Mouse (Mus musculus) spleen, postnatal 0 days (tissue): Measurements from ENCODE around the gene Hmox1. TPM values are rescaled to one million over a fixed set of nuclear protein-coding genes. Genes with fewer than 3 reads are reported as not detected.

Source experiments
- polyA plus RNA-seq: library from polyadenylated mRNA; unstranded; fragments of >200 nt; fragmentation: Nextera tagmentation; extraction: Ambion mirVana; gene quantifications from 2 replicates; pipeline ENCODE4 v1.2.1, GENCODE M21; 2015

The Hmox1 gene
- polyA plus RNA-seq, result 72.6 and 118 TPM in 2 replicates

DNA sequence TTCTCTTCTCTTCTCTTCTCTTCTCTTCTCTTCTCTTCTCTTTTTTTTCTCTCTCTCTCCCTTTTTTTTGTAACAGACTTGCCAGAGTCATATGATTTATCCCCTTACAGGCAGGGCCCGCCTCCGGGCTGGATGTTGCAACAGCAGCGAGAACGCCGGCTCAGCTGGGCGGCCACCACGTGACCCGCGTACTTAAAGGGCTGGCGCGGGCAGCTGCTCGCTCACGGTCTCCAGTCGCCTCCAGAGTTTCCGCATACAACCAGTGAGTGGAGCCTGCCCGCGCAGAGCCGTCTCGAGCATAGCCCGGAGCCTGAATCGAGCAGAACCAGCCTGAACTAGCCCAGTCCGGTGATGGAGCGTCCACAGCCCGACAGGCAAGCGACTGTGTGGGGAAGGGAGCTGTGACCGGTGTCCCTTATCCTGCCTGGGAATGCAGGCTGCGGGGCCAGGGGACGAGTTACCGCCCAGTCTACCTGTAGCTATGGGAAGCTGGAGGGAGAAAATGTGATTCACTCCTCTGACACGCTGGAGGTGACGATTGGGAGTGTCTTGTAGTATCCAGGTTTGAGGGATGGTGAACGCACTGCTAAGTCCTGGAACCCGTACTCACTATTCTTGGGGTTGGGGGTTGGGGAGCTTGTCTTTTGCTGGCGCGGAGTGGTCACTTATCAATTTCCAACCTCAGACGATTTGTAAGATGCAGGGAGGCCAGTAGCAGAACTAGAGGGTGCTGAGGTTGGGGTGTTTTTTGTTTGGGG is at the start of gene Hmox1:
TSS of gene Hmox1 (plus strand) at position 223 of the 758 bp plus-strand sequence.

DNA sequence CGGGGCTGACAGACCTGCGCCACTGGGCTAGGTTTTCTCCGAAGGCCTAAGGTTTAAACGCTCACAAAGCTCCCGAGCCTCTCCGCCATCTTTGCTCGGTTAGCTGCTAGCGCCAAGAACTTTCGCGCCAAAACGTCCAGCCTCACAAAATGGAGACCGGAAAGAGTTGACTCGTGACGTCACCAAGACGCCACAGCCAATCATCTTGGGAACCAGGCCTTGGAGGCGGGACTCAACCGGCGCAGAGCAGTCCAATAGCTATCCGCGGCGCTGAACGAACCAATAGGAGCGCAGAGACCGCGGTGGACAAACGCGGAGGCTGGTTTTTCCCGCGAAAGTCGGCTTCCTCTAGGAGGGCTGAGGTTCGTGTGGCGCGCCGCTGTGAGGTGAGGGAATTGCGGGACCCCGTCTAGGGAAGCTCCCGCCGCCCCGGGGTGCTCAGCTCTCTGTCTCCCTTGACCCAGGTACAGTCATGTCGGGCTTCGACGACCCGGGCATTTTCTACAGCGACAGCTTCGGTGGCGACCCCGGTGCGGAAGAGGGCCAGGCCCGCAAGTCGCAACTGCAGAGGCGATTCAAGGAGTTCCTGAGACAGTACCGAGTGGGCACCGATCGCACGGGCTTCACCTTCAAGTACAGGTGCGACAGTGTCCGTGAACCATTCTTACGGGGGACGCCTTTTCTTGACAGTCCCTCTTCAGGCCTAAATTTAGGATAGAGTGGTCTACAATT is 16.0 kb downstream of the Hmox1 start, which contains the start of gene Mcm5:
TSS of gene Mcm5 (plus strand) at position 334 of the 732 bp plus-strand sequence.

Other genes starting within 250 kb of the Hmox1 start
- gene Isx, start 220.4 kb upstream of the Hmox1 start, polyA plus RNA-seq, result 0.07 and 0.10 TPM in 2 replicates
- 17.5 and 17.7 TPM in 2 replicates for gene Hmgxb4, start 100.3 kb upstream of the Hmox1 start, polyA plus RNA-seq
- 14.2 and 15.5 TPM in 2 replicates for gene Tom1, start 59.9 kb upstream of the Hmox1 start, polyA plus RNA-seq
- 137 and 152 TPM in 2 replicates for gene Mcm5, start 15.9 kb downstream of the Hmox1 start, polyA plus RNA-seq
- 0.22 and 0.40 TPM in 2 replicates for gene Rasd2, start 120.3 kb downstream of the Hmox1 start, polyA plus RNA-seq